Mouse (Mus musculus): ENCODE measurements around the gene Diablo. TPM values are rescaled to one million over a fixed set of nuclear protein-coding genes. Genes with fewer than 3 reads are reported as not detected.

The Diablo gene
- 54.1 and 57.9 TPM in 2 replicates for total RNA-seq (2012; rRNA removed)

- peak; percentile 99 for DNase-seq (ENCODE audit: low read depth, low spot score)
- no peaks in the 10 kb centered on the region for H3K9me3 ChIP-seq (ENCODE audit: control insufficient read depth, insufficient read depth, low read depth, low read length)
- in situ Hi-C loops (cut with MboI; ENCODE audit: low sequenced_read_pairs in 2 of 2, unreplicated experiment in 2 of 2) = no loop called here
- H3K4me3 ChIP-seq (ENCODE audit: insufficient read depth in 1 of 2, low read depth in 1 of 2, low read length in 2 of 2, poor library complexity in 1 of 2, severe bottlenecking in 1 of 2) = peak within 1 kb of the TSS; percentile 84 to 89
- H3K27ac ChIP-seq (ENCODE audit: insufficient read depth, low read depth, low read length, poor library complexity, severe bottlenecking) = peak within 1 kb of the TSS; percentile 50; the same call in 1 of the 2 replicates
- H3K36me3 ChIP-seq (ENCODE audit: control insufficient read depth, insufficient read depth, low read length, poor library complexity, severe bottlenecking) = peaks cover 2% of the 10 kb centered on the region; the same call in 1 of the 2 replicates
- H3K4me1 ChIP-seq (ENCODE audit: control insufficient read depth in 2 of 2, insufficient read depth in 2 of 2, low read length in 2 of 2, poor library complexity in 1 of 2) = peaks cover 0 to 4% of the 10 kb centered on the region in 2 experiments; a peak in 1 of 4 replicates
- H3K9ac ChIP-seq (ENCODE audit: insufficient read depth, low read depth, low read length, poor library complexity, severe bottlenecking) = peak within 1 kb of the TSS; percentile 93
- TF ChIP-seq MAFK (IDR thresholded peaks at IDR 0.05; ENCODE audit: insufficient read depth, low read depth, low read length) = no peak
- TF ChIP-seq HCFC1 (IDR thresholded peaks at IDR 0.05; ENCODE audit: borderline replicate concordance, insufficient read depth, low read length) = peak; percentile 46; the same call in 1 of the 2 replicates
Measured at GRCm38 (mm10) chr5:123523692-123524392, at the start of gene Diablo. TSS of gene Diablo (minus strand) at chr5:123524176.

- Histone ChIP-seq H3K36me3 (ENCODE audit: control insufficient read depth, insufficient read depth, low read length, poor library complexity, severe bottlenecking) (peaks cover 7% of the 10 kb centered on the region; the same call in 1 of the 2 replicates), H3K27ac (ENCODE audit: insufficient read depth, low read depth, low read length, poor library complexity, severe bottlenecking) (no peak overlapping the region), H3K9ac (ENCODE audit: insufficient read depth, low read depth, low read length, poor library complexity, severe bottlenecking) (no peak overlapping the region; the same call in 1 of the 2 replicates), H3K4me1 (ENCODE audit: control insufficient read depth in 2 of 2, insufficient read depth in 2 of 2, low read length in 2 of 2, poor library complexity in 1 of 2) (0 out of 4 replicates have a peak, but pooled peaks cover 3% of the 10 kb centered on the region in 2 experiments), H3K4me3 (ENCODE audit: insufficient read depth in 1 of 2, low read depth in 1 of 2, low read length in 2 of 2, poor library complexity in 1 of 2, severe bottlenecking in 1 of 2) (no peak overlapping the region), H3K9me3 (ENCODE audit: control insufficient read depth, insufficient read depth, low read depth, low read length) (no peaks in the 10 kb centered on the region)
- DNase-seq (ENCODE audit: low read depth, low spot score) = no peak
- in situ Hi-C loops (cut with MboI; ENCODE audit: low sequenced_read_pairs in 2 of 2, unreplicated experiment in 2 of 2) = no loop called here
- no peak for TF ChIP-seq ZC3H11A (IDR thresholded peaks at IDR 0.05; ENCODE audit: borderline replicate concordance, low read depth, low read length)
- TF ChIP-seq ZNF384 (IDR thresholded peaks at IDR 0.05; ENCODE audit: low read depth, low read length) = no peak
- TF ChIP-seq CHD2 (IDR thresholded peaks at IDR 0.05; ENCODE audit: low read depth, low read length) = no peak
- no peak for TF ChIP-seq MAFK (IDR thresholded peaks at IDR 0.05; ENCODE audit: insufficient read depth, low read depth, low read length)
- no peak for TF ChIP-seq HCFC1 (IDR thresholded peaks at IDR 0.05; ENCODE audit: borderline replicate concordance, insufficient read depth, low read length)
Measured at GRCm38 (mm10) chr5:123573362-123573761, 49.4 kb upstream of the Diablo start.

- peak within 1 kb of the TSS; percentile 81 for H3K9ac ChIP-seq (ENCODE audit: insufficient read depth, low read depth, low read length, poor library complexity, severe bottlenecking)
- 0 out of 4 replicates have a peak, but pooled peaks cover 3% of the 10 kb centered on the region in 2 experiments for H3K4me1 ChIP-seq (ENCODE audit: control insufficient read depth in 2 of 2, insufficient read depth in 2 of 2, low read length in 2 of 2, poor library complexity in 1 of 2)
- peaks cover 7% of the 10 kb centered on the region; the same call in 1 of the 2 replicates for H3K36me3 ChIP-seq (ENCODE audit: control insufficient read depth, insufficient read depth, low read length, poor library complexity, severe bottlenecking)
- TF ChIP-seq ZC3H11A (IDR thresholded peaks at IDR 0.05; ENCODE audit: borderline replicate concordance, low read depth, low read length) (no peak), HCFC1 (IDR thresholded peaks at IDR 0.05; ENCODE audit: borderline replicate concordance, insufficient read depth, low read length) (peak; percentile 77)
- in situ Hi-C loops (cut with MboI; ENCODE audit: low sequenced_read_pairs in 2 of 2, unreplicated experiment in 2 of 2) = no loop called here
- peak; percentile 98 for DNase-seq (ENCODE audit: low read depth, low spot score)
- H3K9me3 ChIP-seq (ENCODE audit: control insufficient read depth, insufficient read depth, low read depth, low read length) = no peaks in the 10 kb centered on the region
- peak within 1 kb of the TSS; percentile 76 to 78 for H3K4me3 ChIP-seq (ENCODE audit: insufficient read depth in 1 of 2, low read depth in 1 of 2, low read length in 2 of 2, poor library complexity in 1 of 2, severe bottlenecking in 1 of 2)
- H3K27ac ChIP-seq (ENCODE audit: insufficient read depth, low read depth, low read length, poor library complexity, severe bottlenecking) = no peak within 1 kb of the TSS
Measured at GRCm38 (mm10) chr5:123572357-123573186, 48.6 kb upstream of the Diablo start, which contains the start of gene Vps33a. TSS of gene Vps33a (minus strand) at chr5:123573038.

- H3K36me3 ChIP-seq (ENCODE audit: control insufficient read depth, insufficient read depth, low read length, poor library complexity, severe bottlenecking) = peaks cover 10% of the 10 kb centered on the region; the same call in 1 of the 2 replicates
- DNase-seq (ENCODE audit: low read depth, low spot score) = no peak
- H3K9me3 ChIP-seq (ENCODE audit: control insufficient read depth, insufficient read depth, low read depth, low read length) = no peaks in the 10 kb centered on the region
- H3K4me3 ChIP-seq (ENCODE audit: insufficient read depth in 1 of 2, low read depth in 1 of 2, low read length in 2 of 2, poor library complexity in 1 of 2, severe bottlenecking in 1 of 2) = no peak overlapping the region
- no peaks in the 10 kb centered on the region for H3K4me1 ChIP-seq (ENCODE audit: control insufficient read depth in 2 of 2, insufficient read depth in 2 of 2, low read length in 2 of 2, poor library complexity in 1 of 2)
- TF ChIP-seq ZNF384 (IDR thresholded peaks at IDR 0.05; ENCODE audit: low read depth, low read length) (no peak), MAFK (IDR thresholded peaks at IDR 0.05; ENCODE audit: insufficient read depth, low read depth, low read length) (no peak), HCFC1 (IDR thresholded peaks at IDR 0.05; ENCODE audit: borderline replicate concordance, insufficient read depth, low read length) (no peak), ZC3H11A (IDR thresholded peaks at IDR 0.05; ENCODE audit: borderline replicate concordance, low read depth, low read length) (no peak), CHD2 (IDR thresholded peaks at IDR 0.05; ENCODE audit: low read depth, low read length) (no peak)
- no peak overlapping the region for H3K27ac ChIP-seq (ENCODE audit: insufficient read depth, low read depth, low read length, poor library complexity, severe bottlenecking)
- in situ Hi-C loops (cut with MboI; ENCODE audit: low sequenced_read_pairs in 2 of 2, unreplicated experiment in 2 of 2) = no loop called here
- no peak overlapping the region for H3K9ac ChIP-seq (ENCODE audit: insufficient read depth, low read depth, low read length, poor library complexity, severe bottlenecking)
Measured at GRCm38 (mm10) chr5:123561128-123561527, 37.2 kb upstream of the Diablo start.
